Mouse (Mus musculus) R1 (cell line): ENCODE data around the gene Vmn1r200.
"Not testable (repeated sequence)": the region's sequence is repeated elsewhere in the genome, so short reads cannot be mapped to it uniquely, and the experiment has no call there.

Source experiments
- DNase-seq: peaks from one replicate; pipeline ENCODE4 v3.0.0-alpha.2; 2018; ENCODE audit warnings: low read depth, low spot score

Gene Vmn1r200

GRCm38 (mm10) chr13:22390073-22390472, at the start of gene Vmn1r200:
Gene Vmn1r200 (plus strand): TSS chr13:22390373.
- no peak for DNase-seq

GRCm38 (mm10) chr13:22350064-22350463, 40.1 kb upstream of the Vmn1r200 start, which contains the start of gene Vmn1r198:
Gene Vmn1r198 (plus strand): TSS chr13:22350364.
- DNase-seq: no peak

DNA sequence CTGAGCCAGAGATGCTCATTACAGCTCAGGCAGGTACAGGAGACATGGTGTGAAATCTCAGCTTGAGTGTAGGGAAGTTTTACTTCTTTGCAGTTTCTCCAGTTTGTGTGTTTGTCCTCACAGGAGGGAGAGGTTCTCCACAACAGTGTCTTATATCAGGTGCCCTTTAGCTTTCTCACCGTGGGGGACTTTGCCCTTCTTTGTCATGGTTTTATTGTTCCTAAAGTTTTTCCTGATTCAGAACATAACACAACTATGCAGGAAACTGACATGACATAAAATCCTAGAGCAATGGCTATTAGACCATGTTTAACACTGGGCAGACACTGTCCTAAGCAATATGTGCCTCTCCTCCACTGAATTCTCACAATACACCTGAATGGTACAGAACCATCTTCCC, 39.4 kb upstream of the Vmn1r200 start:
- DNase-seq: no peak

DNA sequence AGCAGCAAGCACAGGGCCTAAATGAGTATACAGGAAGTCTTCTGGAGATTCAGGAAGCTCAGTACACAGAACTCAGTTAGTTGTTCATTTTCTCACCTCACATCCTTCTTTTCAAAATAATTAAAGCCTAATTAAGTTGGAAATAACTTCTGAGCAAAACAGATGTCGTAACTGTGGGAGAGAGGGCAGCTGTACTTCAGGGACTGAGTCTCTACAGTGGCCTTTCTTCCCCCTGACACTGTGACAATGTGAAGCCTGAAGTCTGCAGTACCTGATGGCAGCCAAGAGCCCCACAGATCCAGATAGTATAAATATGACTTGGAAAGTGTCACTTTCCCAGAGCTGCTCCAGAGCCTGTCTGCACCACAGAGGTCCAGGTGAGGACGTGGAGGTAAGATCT, 10.7 kb upstream of the Vmn1r200 start, which contains the start of gene Vmn1r199:
Gene Vmn1r199 (plus strand): TSS at position 301 of the 400 bp plus-strand sequence.
- DNase-seq: no peak

GRCm38 (mm10) chr13:22381128-22381527, 9.0 kb upstream of the Vmn1r200 start:
- DNase-seq: not testable (repeated sequence)

GRCm38 (mm10) chr13:22383401-22383800, 6.8 kb upstream of the Vmn1r200 start:
- DNase-seq: no peak

GRCm38 (mm10) chr13:22387050-22387449, 3.1 kb upstream of the Vmn1r200 start:
- DNase-seq: no peak

DNA sequence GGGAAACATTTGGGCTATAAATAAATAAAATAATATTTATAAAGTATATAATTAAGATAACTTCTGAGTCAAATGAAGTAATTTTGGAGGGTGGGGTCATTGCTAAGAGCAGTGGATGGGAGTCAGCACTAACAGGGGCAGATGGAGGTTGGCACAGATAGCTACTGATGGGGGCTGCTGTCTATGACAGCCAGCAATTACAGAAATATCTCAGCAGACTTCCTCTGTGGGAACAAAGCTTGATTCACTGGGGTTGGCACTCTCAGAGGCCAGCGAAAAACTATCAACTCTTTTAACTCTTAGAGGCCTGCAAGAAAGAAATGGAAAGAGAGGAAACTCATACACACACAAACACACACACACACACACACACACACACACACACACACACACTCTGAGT, 12.8 kb downstream of the Vmn1r200 start:
- no peak for DNase-seq
